Mouse (Mus musculus) cortical plate, adult 2 months (tissue): ENCODE data around the gene Phc1.

ENCODE experiments used
- CTCF ChIP-seq: fragments of 200-500 bp; IDR thresholded peaks from 2 replicates; pipeline ENCODE4 v1.5.1; 2011; ENCODE audit warnings: mild to moderate bottlenecking, control low read depth, low read length; ENCODE audit not compliant: insufficient read depth; ENCODE audit errors: extremely low read depth
- POLR2A ChIP-seq: fragments of 200-500 bp; IDR thresholded peaks from 2 replicates; pipeline ENCODE4 v1.6.1; 2011; ENCODE audit warnings: mild to moderate bottlenecking, low read length, control low read depth; ENCODE audit not compliant: insufficient read depth; ENCODE audit errors: extremely low read depth

DNA sequence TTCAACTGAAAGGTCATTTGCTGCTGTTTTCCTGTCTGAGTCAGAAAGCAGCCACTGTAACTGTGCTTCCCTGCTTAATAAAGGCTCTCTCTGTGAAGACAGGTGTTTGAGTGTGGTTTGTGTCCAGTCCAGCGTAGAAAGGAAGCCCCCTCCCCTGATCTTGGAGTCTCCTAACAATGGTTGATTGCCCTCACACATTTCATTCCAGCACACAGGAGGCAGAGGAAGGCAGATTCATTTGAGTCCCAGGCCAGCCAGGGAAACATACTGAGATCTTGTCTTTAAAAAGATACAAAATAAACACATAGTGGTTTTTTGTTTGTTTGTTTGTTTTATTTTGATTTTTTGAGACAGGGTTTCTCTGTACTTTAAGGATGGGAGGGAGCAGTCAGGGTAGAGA lies 38.2 kb downstream of the Phc1 start:
- TF ChIP-seq CTCF = no peak
- TF ChIP-seq POLR2A = no peak
